Mouse (Mus musculus) neural tube, embryonic 11.5 days (tissue): ENCODE results near the gene Dffa. TPM values are rescaled to one million over a fixed set of nuclear protein-coding genes. Genes with fewer than 3 reads are reported as not detected.

ENCODE experiments used
- ATAC-seq: fragments of 200-750 bp; cut with Nextera tagmentation; 2 replicates; pipeline ENCODE4 v1.8.0; 2017; ENCODE audit warnings: moderate number of reproducible peaks, mild to moderate bottlenecking, moderate TSS enrichment, moderate library complexity; ENCODE audit not compliant: insufficient read depth, low FRiP score, low TSS enrichment
- DNase-seq: peaks from one replicate; pipeline ENCODE4 v3.0.0-alpha.2; 2015; ENCODE audit warnings: low spot score
- H3K27ac ChIP-seq: fragments of 300-500 bp; sonication (generic); 2 replicates; pipeline ENCODE4 v1.5.1; 2014; ENCODE audit warnings: low read depth, mild to moderate bottlenecking, low read length
- H3K27me3 ChIP-seq: fragments of 300-500 bp; sonication (generic); 2 replicates; pipeline ENCODE4 v1.6.1; 2014; ENCODE audit warnings: mild to moderate bottlenecking, low read length, mixed read lengths; ENCODE audit not compliant: control insufficient read depth, insufficient read depth
- H3K36me3 ChIP-seq: fragments of 300-500 bp; sonication (generic); 2 replicates; pipeline ENCODE4 v1.6.1; 2014; ENCODE audit warnings: mild to moderate bottlenecking, low read length, moderate library complexity, mixed read lengths; ENCODE audit not compliant: control insufficient read depth, insufficient read depth
- H3K4me1 ChIP-seq: fragments of 300-500 bp; sonication (generic); 2 replicates; pipeline ENCODE4 v1.6.1; 2014; ENCODE audit warnings: low read length, mixed read lengths; ENCODE audit not compliant: control insufficient read depth, insufficient read depth
- H3K4me2 ChIP-seq: fragments of 300-500 bp; sonication (generic); 2 replicates; pipeline ENCODE4 v1.6.1; 2014; ENCODE audit warnings: low read depth, mild to moderate bottlenecking, moderate library complexity
- H3K4me3 ChIP-seq: fragments of 300-500 bp; sonication (generic); 2 replicates; pipeline ENCODE4 v1.5.1; 2014; ENCODE audit warnings: low read depth, low read length
- H3K9ac ChIP-seq: fragments of 300-500 bp; sonication (generic); 2 replicates; pipeline ENCODE4 v1.6.1; 2014; ENCODE audit warnings: mild to moderate bottlenecking, low read length
- H3K9me3 ChIP-seq: fragments of 300-500 bp; sonication (generic); 2 replicates; pipeline ENCODE4 v1.6.1; 2016; ENCODE audit warnings: low read length; ENCODE audit not compliant: control insufficient read depth
- WGBS: fragments of 180-500 bp; shearing (Covaris S2); extraction: QIAGEN DNeasy Blood & Tissue Kit; methylation state at CpG from one replicate; pipeline ENCODE4 v1.1.7; 2014; 5-methylcytosine and 5-hydroxymethylcytosine counted together
- polyA plus RNA-seq: library from polyadenylated mRNA; unstranded; fragments of >200 nt; fragmentation: Nextera tagmentation; extraction: Ambion mirVana; gene quantifications from 2 replicates; pipeline ENCODE4 v1.2.1, GENCODE M21; 2014

Gene Dffa
- polyA plus RNA-seq, 1 experiment from 2014 or later = 34.4 TPM

DNA sequence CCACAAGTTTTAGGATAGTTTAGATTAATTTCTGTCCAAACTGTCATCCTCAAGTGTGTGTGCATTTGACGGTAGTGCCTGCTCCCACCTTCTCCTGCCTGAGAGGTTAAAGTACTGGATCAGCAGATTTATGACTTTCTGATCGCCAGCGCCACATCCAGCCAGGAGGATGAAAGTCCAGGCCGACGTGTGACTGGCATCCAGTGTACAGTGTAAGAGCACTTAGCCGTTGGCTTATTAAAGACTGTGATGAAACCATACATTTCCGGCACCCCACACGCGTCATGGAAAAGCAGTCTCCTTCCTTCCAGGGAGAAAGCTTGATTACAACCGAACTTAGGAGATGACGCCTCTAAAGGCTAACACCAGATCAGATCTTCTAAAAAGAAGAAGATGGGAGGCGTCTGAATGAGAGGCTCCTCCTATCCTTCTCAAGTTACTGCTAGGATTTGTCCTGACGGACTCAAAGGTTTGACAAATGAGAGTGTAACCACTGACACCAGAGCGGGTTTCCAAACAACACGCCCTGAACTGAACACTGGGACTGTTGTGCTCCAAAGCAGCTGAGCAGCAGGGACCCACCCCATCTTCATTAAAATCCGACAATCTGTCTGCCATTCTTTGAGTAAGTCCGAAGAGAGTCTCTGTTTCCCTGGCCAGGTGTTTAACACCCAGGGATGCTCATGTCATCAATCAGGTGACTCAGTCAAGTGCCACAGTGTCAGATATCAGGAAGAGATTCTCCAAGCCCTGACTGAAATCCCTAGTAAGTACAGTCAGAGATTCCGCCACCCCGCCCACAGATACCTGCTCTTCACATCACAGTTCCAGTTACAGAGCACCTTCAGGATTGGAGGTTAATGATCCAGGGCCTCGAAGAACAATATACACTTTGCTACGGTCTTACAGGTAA, 41.3 kb upstream of the Dffa start:
- Histone ChIP-seq H3K9me3 (no peaks in the 10 kb centered on the region), H3K27me3 (no peaks in the 10 kb centered on the region), H3K36me3 (no peaks in the 10 kb centered on the region), H3K27ac (no peak overlapping the region), H3K4me2 (no peak overlapping the region), H3K9ac (no peak overlapping the region), H3K4me1 (peaks cover 21% of the 10 kb centered on the region), H3K4me3 (no peak overlapping the region)
- DNase-seq (no peak), ATAC-seq (no peak)
- 44% methylated on average over 21 of the region's 21 CpGs for WGBS

DNA sequence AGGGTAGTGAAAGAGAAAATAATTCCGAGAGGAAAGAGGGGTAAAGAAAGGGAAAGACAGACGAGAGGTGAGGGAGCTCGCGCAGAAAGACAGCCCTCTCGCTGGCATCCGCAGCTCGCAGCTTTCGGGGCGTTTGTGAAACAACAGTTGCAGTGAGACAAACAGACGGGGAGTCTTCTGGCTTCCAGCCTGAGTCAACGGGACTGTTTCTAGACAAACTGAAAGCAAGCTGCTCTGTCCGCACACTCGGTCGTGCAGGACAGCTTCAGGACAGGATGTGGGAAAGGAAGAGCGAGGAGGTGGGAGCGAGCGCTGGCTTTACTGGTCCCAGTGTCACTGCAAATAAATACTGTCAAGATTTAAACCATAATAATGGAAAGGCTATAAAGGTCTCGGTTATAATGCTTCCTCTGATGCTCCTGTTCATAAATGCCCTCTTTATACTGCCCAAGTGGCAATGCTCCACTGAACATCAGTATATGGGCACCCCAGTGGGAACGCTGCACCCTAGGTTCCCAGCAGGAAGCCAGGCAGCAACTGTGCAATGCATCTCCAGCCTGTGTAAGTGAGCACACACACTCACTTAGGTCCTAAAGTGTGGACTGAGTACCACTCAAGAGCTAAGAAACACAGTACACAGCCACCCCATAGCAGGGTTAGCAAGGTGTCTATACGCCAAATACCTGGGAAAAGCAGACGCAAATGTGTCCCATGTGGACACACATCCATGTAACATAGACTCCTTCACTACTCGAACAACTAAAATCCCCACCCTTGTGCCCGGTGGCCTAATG, 39.7 kb upstream of the Dffa start:
- Histone ChIP-seq H3K27me3 (no peaks in the 10 kb centered on the region), H3K27ac (no peak overlapping the region), H3K4me3 (no peak overlapping the region), H3K36me3 (no peaks in the 10 kb centered on the region), H3K9ac (no peak overlapping the region), H3K4me1 (peaks cover 9% of the 10 kb centered on the region; the same call in 1 of the 2 replicates), H3K9me3 (no peaks in the 10 kb centered on the region), H3K4me2 (no peak overlapping the region)
- ATAC-seq = no peak
- 88% methylated on average over 23 of the region's 23 CpGs for WGBS
- DNase-seq = no peak

DNA sequence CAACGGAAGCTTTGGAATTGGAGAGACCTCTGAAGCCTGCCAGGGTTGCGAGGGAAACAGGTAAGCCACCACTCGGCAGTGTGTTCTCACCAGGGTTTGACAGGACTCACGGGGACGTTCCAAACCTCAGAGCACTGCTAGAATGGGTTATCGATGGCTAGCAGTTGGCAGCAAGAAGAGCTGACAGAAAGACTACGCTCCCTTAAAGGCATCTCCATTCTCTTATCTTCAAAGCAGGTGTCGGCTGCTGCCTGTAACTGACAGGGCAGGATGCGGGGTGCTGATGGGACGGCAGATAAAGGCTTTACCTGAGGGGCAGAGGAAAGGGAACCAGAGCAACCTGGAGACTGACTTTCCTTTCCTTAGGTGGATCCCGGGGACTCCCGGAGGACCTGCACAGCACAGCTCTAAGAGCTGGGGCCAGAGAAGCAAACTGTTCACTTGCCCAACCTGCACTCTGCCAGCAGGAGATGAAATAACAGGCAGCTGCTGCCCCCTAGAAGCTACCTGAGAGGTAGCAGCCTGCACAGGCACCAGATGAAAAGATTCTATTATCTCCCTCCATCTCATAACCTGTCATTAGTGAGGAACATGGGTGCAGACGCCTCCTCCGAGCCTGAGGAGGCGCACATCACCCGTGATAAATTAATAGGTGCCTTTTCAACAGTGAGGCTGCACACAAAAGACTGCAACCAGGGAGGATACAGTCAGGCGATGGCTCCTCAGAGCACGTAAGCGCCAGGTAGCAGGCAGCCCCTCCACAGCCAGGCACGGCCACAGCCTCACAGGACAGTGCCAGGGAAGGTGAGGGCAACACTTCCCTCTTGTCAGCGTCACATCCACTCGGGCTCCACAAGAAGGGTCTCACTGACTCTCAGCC, 37.0 kb upstream of the Dffa start:
- WGBS = 88% methylated on average over 22 of the region's 22 CpGs
- Histone ChIP-seq H3K36me3 (no peaks in the 10 kb centered on the region), H3K4me2 (no peak overlapping the region), H3K9me3 (no peaks in the 10 kb centered on the region), H3K4me1 (peaks cover 8% of the 10 kb centered on the region; the same call in 1 of the 2 replicates), H3K27me3 (no peaks in the 10 kb centered on the region), H3K9ac (no peak overlapping the region), H3K27ac (no peak overlapping the region), H3K4me3 (no peak overlapping the region)
- no peak for DNase-seq
- ATAC-seq = no peak

- H3K36me3 ChIP-seq = 0 out of 2 replicates have a peak, but pooled peaks cover 2% of the 10 kb centered on the region
Measured at GRCm38 (mm10) chr4:149075073-149075472, 28.9 kb upstream of the Dffa start.

DNA sequence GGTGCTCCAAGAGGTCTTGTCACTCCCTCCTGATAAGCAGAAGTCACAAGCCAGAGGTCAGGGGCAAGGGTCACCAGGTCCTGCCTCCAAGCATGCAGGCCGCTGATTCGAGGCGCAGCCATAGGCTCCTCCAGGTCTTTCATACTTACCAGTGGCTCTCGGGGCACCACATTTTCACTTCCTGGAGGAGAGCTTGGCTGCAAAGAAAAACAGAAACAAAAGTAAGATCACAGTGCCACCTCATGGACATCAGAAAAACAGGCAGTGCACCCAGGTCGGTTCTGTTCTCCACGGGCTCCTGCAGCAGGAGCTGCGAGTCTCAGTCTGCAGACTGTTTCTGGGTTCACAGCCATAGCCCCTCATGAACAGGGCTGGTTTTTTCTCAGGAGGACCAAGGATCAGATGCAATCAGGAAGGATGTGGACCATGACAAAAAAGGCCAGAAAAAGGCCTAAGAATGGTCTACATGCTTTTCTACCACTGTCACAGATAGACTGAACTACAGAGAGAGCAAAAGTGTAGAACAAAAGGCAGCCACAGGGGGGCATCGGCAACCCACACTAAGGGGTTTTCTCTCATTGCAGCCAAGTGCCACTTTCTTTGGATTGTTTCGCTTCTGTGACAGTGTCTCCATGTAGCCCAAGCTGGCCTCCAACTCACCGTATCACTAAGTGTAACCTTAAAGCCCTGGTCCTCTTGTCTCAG, 27.9 kb upstream of the Dffa start:
- Histone ChIP-seq H3K9me3 (no peaks in the 10 kb centered on the region), H3K4me2 (no peak overlapping the region), H3K27ac (no peak overlapping the region), H3K36me3 (0 out of 2 replicates have a peak, but pooled peaks cover 2% of the 10 kb centered on the region), H3K9ac (no peak overlapping the region), H3K4me3 (no peak overlapping the region), H3K27me3 (no peaks in the 10 kb centered on the region), H3K4me1 (no peaks in the 10 kb centered on the region)
- ATAC-seq (peak; percentile 53), DNase-seq (peak; percentile 74)
- WGBS = 39% methylated on average over 10 of the region's 10 CpGs

More at GRCm38 (mm10) chr4:149075073-149075472, 28.9 kb upstream of the Dffa start:
- 93% methylated on average over 13 of the region's 13 CpGs for WGBS
- Histone ChIP-seq H3K4me3 (no peak overlapping the region), H3K9me3 (no peaks in the 10 kb centered on the region), H3K27ac (no peak overlapping the region), H3K27me3 (no peaks in the 10 kb centered on the region), H3K4me1 (no peaks in the 10 kb centered on the region), H3K9ac (no peak overlapping the region), H3K4me2 (no peak overlapping the region)
- DNase-seq (no peak), ATAC-seq (no peak)

DNA sequence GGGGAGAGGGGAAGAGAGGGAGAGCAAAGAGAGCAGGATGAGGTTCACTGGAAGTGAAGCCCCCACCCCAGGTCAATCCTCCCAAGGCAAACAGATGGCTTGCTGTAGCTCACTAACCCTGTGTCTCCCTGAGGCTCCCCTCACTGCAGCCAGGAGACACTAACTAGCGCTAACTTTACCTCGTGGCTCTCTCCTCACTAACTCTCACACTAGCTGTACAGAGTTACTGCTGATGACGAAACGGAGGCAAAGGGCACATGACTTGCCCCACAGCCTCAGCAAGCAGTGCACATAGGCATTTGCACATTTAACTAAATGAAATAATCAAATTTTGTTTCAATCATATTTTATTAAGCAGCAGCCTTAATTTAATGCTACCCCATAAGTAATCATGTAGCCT, 25.7 kb upstream of the Dffa start:
- Histone ChIP-seq H3K9me3 (no peaks in the 10 kb centered on the region), H3K4me3 (no peak overlapping the region), H3K27me3 (no peaks in the 10 kb centered on the region), H3K9ac (no peak overlapping the region), H3K36me3 (0 out of 2 replicates have a peak, but pooled peaks cover 2% of the 10 kb centered on the region), H3K4me1 (no peaks in the 10 kb centered on the region), H3K27ac (no peak overlapping the region), H3K4me2 (no peak overlapping the region)
- ATAC-seq = no peak
- no peak for DNase-seq
- 60% methylated on average over 4 of the region's 4 CpGs for WGBS

GRCm38 (mm10) chr4:149079629-149080028, 24.3 kb upstream of the Dffa start:
- ATAC-seq (no peak), DNase-seq (no peak)
- no peak overlapping the region for H3K9ac ChIP-seq
- H3K9me3 ChIP-seq = no peaks in the 10 kb centered on the region
- no peaks in the 10 kb centered on the region for H3K4me1 ChIP-seq
- H3K27ac ChIP-seq = no peak overlapping the region
- H3K4me3 ChIP-seq = no peak overlapping the region
- H3K4me2 ChIP-seq = no peak overlapping the region
- 84% methylated on average over 6 of the region's 6 CpGs for WGBS
- H3K27me3 ChIP-seq = no peaks in the 10 kb centered on the region
- H3K36me3 ChIP-seq = 0 out of 2 replicates have a peak, but pooled peaks cover 2% of the 10 kb centered on the region

DNA sequence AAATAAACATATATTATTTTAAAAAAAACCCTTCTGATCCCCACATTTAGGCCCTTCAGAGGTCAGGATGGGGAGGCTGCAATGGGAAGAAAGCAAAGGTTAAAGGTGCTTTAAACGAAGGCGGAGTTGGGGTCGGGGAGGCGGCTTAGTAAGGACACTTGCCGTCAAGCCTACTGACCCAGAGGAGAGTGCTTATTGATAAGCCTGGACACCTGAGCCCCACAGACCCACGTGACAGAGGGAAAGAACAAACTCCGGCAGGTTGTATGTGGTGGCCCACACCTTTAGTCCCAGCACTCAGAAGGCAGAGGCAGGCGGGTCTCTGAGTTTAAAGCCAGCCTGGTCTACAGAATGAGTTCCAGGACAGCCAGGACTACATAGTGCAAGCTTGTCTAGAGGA, 23.8 kb upstream of the Dffa start:
- Histone ChIP-seq H3K9me3 (no peaks in the 10 kb centered on the region), H3K36me3 (0 out of 2 replicates have a peak, but pooled peaks cover 2% of the 10 kb centered on the region), H3K4me1 (no peaks in the 10 kb centered on the region), H3K4me2 (no peak overlapping the region), H3K27me3 (no peaks in the 10 kb centered on the region), H3K27ac (no peak overlapping the region), H3K9ac (no peak overlapping the region), H3K4me3 (no peak overlapping the region)
- 93% methylated on average over 8 of the region's 8 CpGs for WGBS
- DNase-seq = no peak
- no peak for ATAC-seq
